Mouse (Mus musculus) right cerebral cortex, postnatal 4 days (tissue): ENCODE measurements around the gene Crocc2.

Source experiments
- DNase-seq: peaks from one replicate; pipeline ENCODE4 v3.0.0-alpha.2; 2022

Gene Crocc2

DNA sequence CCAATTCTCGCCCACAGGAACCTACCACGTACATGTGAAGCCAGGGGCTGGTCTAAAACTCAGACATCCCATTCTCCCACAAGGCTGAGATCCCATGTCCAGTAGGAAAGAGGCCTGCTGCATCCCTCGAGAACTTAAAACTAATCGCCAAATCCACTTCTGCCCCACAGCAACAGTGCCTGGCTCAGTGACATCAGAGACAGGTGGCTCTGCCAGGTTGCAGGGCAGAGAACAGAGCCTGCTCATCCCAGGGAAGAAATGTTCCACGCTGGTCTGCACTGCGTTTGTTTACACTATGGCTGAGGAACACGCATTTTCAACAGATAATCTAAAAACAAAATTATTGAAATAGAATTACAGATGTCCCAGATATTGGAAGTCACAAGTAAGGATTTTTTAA, 108.5 kb downstream of the Crocc2 start:
- DNase-seq = no peak
